Mouse (Mus musculus) liver, embryonic 14.5 days (tissue): Measurements from ENCODE around the gene Rbm47. TPM values are rescaled to one million over a fixed set of nuclear protein-coding genes. Genes with fewer than 3 reads are reported as not detected.
A peak's percentile ranks its signal among the peaks of the same experiment; 100 is the strongest.

Experiments used
- ATAC-seq: fragments of 200-750 bp; cut with Nextera tagmentation; 2 replicates; pipeline ENCODE4 v1.8.0; 2017; ENCODE audit warnings: moderate number of reproducible peaks, mild to moderate bottlenecking, moderate library complexity; ENCODE audit not compliant: insufficient read depth
- DNase-seq, 3 experiments: peaks; one replicate each; pipeline ENCODE4 v3.0.0-alpha.2; 2012 to 2013; ENCODE audit warnings: low read depth in 3 of 3, low spot score in 3 of 3
- H3K27ac ChIP-seq: fragments of 300-500 bp; sonication (generic); 2 replicates; pipeline ENCODE4 v1.5.1; 2014; ENCODE audit warnings: moderate library complexity, mild to moderate bottlenecking, control low read depth, inconsistent platforms
- H3K27me3 ChIP-seq: fragments of 300-500 bp; sonication (generic); 2 replicates; pipeline ENCODE4 v1.6.1; 2014; ENCODE audit warnings: mild to moderate bottlenecking, low read length, moderate library complexity; ENCODE audit not compliant: control insufficient read depth, insufficient read depth
- H3K36me3 ChIP-seq: fragments of 300-500 bp; sonication (generic); replicated peaks from 2 replicates; pipeline ENCODE4 v1.6.1; 2014; ENCODE audit warnings: low read depth; ENCODE audit not compliant: control insufficient read depth, insufficient read depth
- H3K4me1 ChIP-seq, 2 experiments: fragments of 200-500 bp in 1 of 2; fragments of 300-500 bp in 1 of 2; sonication (generic) in 1 of 2; replicated peaks; 2 replicates each; pipeline ENCODE4 v1.6.1; 2012 to 2014; ENCODE audit warnings: antibody characterized with exemption in 1 of 2, inconsistent platforms in 1 of 2, low read length in 1 of 2; ENCODE audit not compliant: control insufficient read depth in 2 of 2, insufficient read depth in 2 of 2
- H3K4me2 ChIP-seq: fragments of 300-500 bp; sonication (generic); 2 replicates; pipeline ENCODE4 v1.6.1; 2014; ENCODE audit warnings: low read depth, mild to moderate bottlenecking, control low read depth, moderate library complexity
- H3K4me3 ChIP-seq, 2 experiments: fragments of 200-500 bp in 1 of 2; fragments of 300-500 bp in 1 of 2; sonication (generic) in 1 of 2; 2 replicates each; pipeline ENCODE4 v1.5.1; 2012 to 2014; ENCODE audit warnings: low read depth in 2 of 2, low read length in 2 of 2, mild to moderate bottlenecking in 2 of 2, control low read depth in 1 of 2, inconsistent platforms in 1 of 2, moderate library complexity in 1 of 2; ENCODE audit not compliant: insufficient read depth in 1 of 2
- H3K9ac ChIP-seq: fragments of 300-500 bp; sonication (generic); replicated peaks from 2 replicates; pipeline ENCODE4 v1.6.1; 2014; ENCODE audit warnings: mild to moderate bottlenecking, control low read depth, moderate library complexity
- H3K9me3 ChIP-seq: fragments of 300-500 bp; sonication (generic); 2 replicates; pipeline ENCODE4 v1.6.1; 2016; ENCODE audit warnings: low read length, mixed read lengths; ENCODE audit not compliant: control insufficient read depth
- CTCF ChIP-seq: IDR thresholded peaks from 2 replicates; pipeline ENCODE4 v1.5.1; 2016; ENCODE audit warnings: antibody characterized with exemption, low read depth, control low read depth
- EP300 ChIP-seq: IDR thresholded peaks from 2 replicates; pipeline ENCODE4 v1.6.1; 2016; ENCODE audit warnings: antibody characterized with exemption, low read depth
- WGBS: fragments of 180-500 bp; shearing (Covaris S2); extraction: QIAGEN DNeasy Blood & Tissue Kit; methylation state at CpG from one replicate; pipeline ENCODE4 v1.1.7; 2014; ENCODE audit not compliant: insufficient replicate concordance; 5-methylcytosine and 5-hydroxymethylcytosine counted together
- polyA plus RNA-seq, 2 experiments: library from polyadenylated mRNA; depleted of rRNA in 1 of 2; stranded (reverse) in 1 of 2; unstranded in 1 of 2; fragments of >200 nt; fragmentation: Nextera tagmentation in 1 of 2; extraction: Ambion mirVana in 1 of 2; gene quantifications; 2 replicates each; pipeline versions ENCODE4 v1.2.1 to v1.2.3; 2012 to 2014

Rbm47 gene
- polyA plus RNA-seq, 2 experiments = 3.1 to 7.7 TPM

DNA sequence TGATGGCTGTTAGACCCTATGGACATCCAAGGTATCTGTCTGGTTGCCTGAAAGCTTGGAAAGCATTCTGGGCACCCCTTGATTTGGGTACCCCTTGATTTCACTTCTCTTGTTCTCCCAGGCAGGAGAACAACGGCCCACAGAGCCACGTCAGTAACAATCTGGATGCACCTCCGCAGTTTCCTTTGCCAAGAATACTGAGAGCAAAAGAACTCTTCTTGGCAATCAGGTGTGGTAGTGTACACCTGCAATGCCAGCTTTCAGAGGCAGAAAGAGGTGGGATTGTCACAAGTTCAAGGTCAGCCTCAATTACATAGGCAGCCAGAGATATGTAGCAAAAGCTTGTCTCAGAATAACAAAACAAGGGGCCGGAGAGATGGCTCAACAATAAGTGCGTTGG is 98.7 kb downstream of the Rbm47 start:
- TF ChIP-seq EP300 (no peak), CTCF (no peak)
- 75% methylated on average over 5 of the region's 5 CpGs for WGBS
- Histone ChIP-seq H3K4me3 (no peak overlapping the region), H3K9ac (no peak overlapping the region), H3K4me1 (peaks cover 0 to 39% of the 10 kb centered on the region in 2 experiments; a peak in 2 of 4 replicates), H3K27ac (no peak overlapping the region), H3K36me3 (no peaks in the 10 kb centered on the region), H3K9me3 (no peaks in the 10 kb centered on the region), H3K27me3 (no peaks in the 10 kb centered on the region), H3K4me2 (0 out of 2 replicates have a peak overlapping the region, but pooled peaks have one; percentile 6)
- DNase-seq (no peak), ATAC-seq (no peak)

DNA sequence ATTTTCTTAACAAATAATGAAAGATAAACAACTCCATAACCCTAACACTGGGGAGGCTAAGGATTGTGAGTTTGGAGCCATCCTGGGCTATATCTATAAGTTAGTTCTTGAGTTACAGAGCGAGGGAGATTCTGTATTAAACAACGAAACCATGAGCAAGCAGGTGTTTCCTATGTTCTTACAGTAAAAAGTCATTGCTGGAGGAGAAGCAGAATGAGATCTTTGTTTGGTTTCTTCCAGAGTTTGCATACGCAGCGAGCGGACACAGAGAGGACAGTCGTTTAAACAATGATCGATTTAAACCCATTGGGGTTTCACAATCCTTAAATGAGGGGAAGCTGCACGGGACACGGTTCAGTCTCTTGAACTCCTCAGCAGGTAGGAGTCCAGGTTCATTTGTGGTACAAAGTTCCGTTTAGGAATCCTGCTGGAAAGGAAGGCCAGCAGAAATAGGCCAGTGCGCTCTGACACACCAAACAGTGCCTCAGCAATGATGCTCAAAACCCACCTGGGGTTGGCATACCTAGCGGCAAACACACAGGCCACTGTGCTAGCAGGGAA is 99.2 kb downstream of the Rbm47 start:
- H3K9me3 ChIP-seq = no peaks in the 10 kb centered on the region
- H3K9ac ChIP-seq = no peak overlapping the region
- peaks cover 0 to 39% of the 10 kb centered on the region in 2 experiments; a peak in 2 of 4 replicates for H3K4me1 ChIP-seq
- no peak for ATAC-seq
- 0 out of 2 replicates have a peak overlapping the region, but pooled peaks have one; percentile 6 for H3K4me2 ChIP-seq
- no peaks in the 10 kb centered on the region for H3K27me3 ChIP-seq
- no peaks in the 10 kb centered on the region for H3K36me3 ChIP-seq
- 63% methylated on average over 12 of the region's 12 CpGs for WGBS
- H3K4me3 ChIP-seq = no peak overlapping the region
- TF ChIP-seq CTCF (no peak), EP300 (no peak)
- no peak overlapping the region for H3K27ac ChIP-seq
- no peak for DNase-seq

DNA sequence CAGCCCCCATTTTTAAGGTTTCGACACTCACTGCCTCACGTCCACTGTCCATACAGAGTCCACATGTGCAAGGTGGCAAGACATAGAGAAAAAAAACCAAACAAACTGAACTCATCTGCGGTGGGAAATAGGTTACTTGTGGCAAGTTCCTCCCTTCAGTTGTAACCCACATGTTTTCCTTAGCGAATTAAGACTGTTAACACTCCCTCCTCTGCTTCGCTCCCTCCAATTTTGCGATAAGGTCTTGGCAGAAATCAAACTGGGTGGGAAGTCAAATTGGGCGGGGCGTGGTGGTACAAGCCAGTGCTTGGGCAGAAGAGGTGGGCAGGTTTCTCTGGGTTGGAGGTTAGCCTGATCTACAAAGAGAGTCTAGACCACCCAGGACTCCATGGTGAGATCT is 101.2 kb downstream of the Rbm47 start:
- no peak overlapping the region for H3K27ac ChIP-seq
- no peak for TF ChIP-seq EP300
- no peak overlapping the region for H3K4me3 ChIP-seq
- no peaks in the 10 kb centered on the region for H3K9me3 ChIP-seq
- H3K4me2 ChIP-seq = no peak overlapping the region
- no peaks in the 10 kb centered on the region for H3K36me3 ChIP-seq
- H3K4me1 ChIP-seq = peaks cover 0 to 38% of the 10 kb centered on the region in 2 experiments; a peak in 2 of 4 replicates
- H3K9ac ChIP-seq = no peak overlapping the region
- ATAC-seq (no peak), DNase-seq (no peak)
- H3K27me3 ChIP-seq = no peaks in the 10 kb centered on the region
- WGBS = 59% methylated on average over 8 of the region's 8 CpGs

DNA sequence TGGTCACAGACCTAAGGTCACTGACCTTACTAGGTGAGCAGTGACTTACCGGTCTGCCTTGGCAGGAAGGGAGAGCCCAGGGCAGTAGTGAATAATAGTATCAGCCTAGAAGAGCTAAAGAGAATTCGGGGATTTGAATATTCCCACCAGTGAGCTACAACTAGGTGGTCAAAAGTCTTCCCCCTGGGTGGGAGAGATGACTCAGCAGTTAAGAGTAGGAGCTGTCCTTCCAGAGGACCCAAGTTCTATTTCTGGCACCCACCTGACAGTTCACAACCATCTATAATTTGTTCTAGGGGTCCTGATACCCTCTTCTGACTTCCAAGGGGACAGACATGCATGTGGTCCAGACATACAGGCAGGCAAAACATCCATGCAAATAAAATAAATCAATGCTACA is 102.6 kb downstream of the Rbm47 start:
- H3K27ac ChIP-seq = no peak overlapping the region
- H3K36me3 ChIP-seq = no peaks in the 10 kb centered on the region
- H3K4me1 ChIP-seq = peaks cover 0 to 27% of the 10 kb centered on the region in 2 experiments; a peak in 2 of 4 replicates
- no peaks in the 10 kb centered on the region for H3K27me3 ChIP-seq
- no peaks in the 10 kb centered on the region for H3K9me3 ChIP-seq
- peak overlapping the region; percentile 59; the same call in 1 of the 2 replicates for H3K4me2 ChIP-seq
- no peak overlapping the region for H3K9ac ChIP-seq
- WGBS = 39% methylated on average over 2 of the region's 2 CpGs
- DNase-seq (no peak), ATAC-seq (no peak)
- TF ChIP-seq EP300 (no peak), CTCF (no peak)
- no peak overlapping the region for H3K4me3 ChIP-seq

DNA sequence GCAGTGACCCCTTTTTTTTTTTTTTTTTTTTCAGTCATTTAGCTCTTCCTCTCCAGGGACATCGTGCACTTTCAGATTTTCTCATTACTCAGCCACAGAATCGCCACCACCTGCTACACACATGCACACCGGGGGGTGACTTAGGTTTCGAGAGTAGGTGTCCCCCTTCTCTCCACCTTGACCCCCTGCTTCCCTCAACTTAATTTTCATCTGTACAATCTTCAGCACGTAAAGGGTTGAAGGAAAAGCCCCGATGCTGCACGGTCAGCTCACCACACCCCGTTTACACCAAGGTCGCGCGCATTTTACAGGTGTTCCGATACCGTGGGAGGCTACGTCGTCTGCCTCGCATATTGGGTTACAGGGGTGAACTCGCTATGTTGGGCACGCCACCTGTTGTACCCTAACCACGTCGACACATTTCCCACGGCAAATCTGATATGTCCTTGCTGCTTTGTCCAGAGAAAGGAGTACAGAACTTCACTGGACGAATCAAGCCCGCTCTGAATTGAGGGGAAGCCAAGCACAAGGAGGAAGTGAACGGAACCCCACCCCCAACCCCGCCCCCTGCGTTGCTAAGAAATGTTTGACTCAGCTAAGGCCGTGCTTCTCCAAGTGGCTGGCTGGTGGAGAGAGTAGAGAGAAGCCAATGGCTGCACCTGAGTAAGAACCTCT is 103.3 kb downstream of the Rbm47 start:
- H3K36me3 ChIP-seq = no peaks in the 10 kb centered on the region
- no peak for TF ChIP-seq CTCF
- no peak for TF ChIP-seq EP300
- DNase-seq = no peak
- H3K4me2 ChIP-seq = peak overlapping the region; percentile 59
- H3K27ac ChIP-seq = no peak overlapping the region
- 5% methylated on average over 27 of the region's 27 CpGs for WGBS
- no peaks in the 10 kb centered on the region for H3K27me3 ChIP-seq
- H3K4me1 ChIP-seq = peaks cover 0 to 23% of the 10 kb centered on the region in 2 experiments; a peak in 2 of 4 replicates
- no peak overlapping the region; the same call in 1 of the 2 replicates for H3K9ac ChIP-seq
- no peaks in the 10 kb centered on the region for H3K9me3 ChIP-seq
- H3K4me3 ChIP-seq = peak overlapping the region; percentile 14 to 74
- ATAC-seq = no peak
